Mouse (Mus musculus): ENCODE measurements around the gene Ttll3. TPM values are rescaled to one million over a fixed set of nuclear protein-coding genes. Genes with fewer than 3 reads are reported as not detected.
A peak's percentile ranks its signal among the peaks of the same experiment; 100 is the strongest.

Ttll3 gene
- total and polyA plus RNA-seq, 3 experiments: 0.87 to 5.3 (median 4.4) TPM

GRCm38 (mm10) chr6:113406683-113407082 lies 17.6 kb downstream of the Ttll3 start:
- TF ChIP-seq CTCF (conservative IDR thresholded peaks at IDR 0.05 in 1 of 2, IDR thresholded peaks at IDR 0.05 in 1 of 2; ENCODE audit: low read depth in 2 of 2, low read length in 2 of 2) (peak in 1 of 2 experiments; percentile 50; a peak in 2 of 4 replicates), NRF1 (IDR thresholded peaks at IDR 0.05; ENCODE audit: low read depth, low read length) (no peak), RAD21 (IDR thresholded peaks at IDR 0.05; ENCODE audit: low read depth, low read length) (peak; percentile 5)
- in situ Hi-C loops (cut with MboI; ENCODE audit: low pct_ligation_motif_present, low pct_unique_long_range_greater_than_20kb, low sequenced_read_pairs) (no loop called here), dilution Hi-C loops (cut with MboI; ENCODE audit: extremely low pct_ligation_motif_present, extremely low pct_unique_long_range_greater_than_20kb, low sequenced_read_pairs) (no loop called here)
- peaks cover 67 to 93% of the 10 kb centered on the region in 2 experiments for H3K36me3 ChIP-seq (replicated peaks in 1 of 2; ENCODE audit: control insufficient read depth in 1 of 2, insufficient read depth in 1 of 2, low read length in 1 of 2)
- no peak for DNase-seq (ENCODE audit: extremely low read depth)
- no peaks in the 10 kb centered on the region for H3K27me3 ChIP-seq (replicated peaks)
- H3K4me3 ChIP-seq (replicated peaks in 1 of 3; ENCODE audit: low read depth in 2 of 3, low read length in 2 of 3, poor library complexity in 1 of 3): no peak overlapping the region
- no peak overlapping the region for H3K27ac ChIP-seq (ENCODE audit: insufficient read depth, low read depth)
- H3K79me2 ChIP-seq (replicated peaks; ENCODE audit: control insufficient read depth, extremely low read depth, insufficient read depth, poor library complexity, severe bottlenecking): no peaks in the 10 kb centered on the region
- H3K4me1 ChIP-seq (ENCODE audit: control insufficient read depth in 1 of 2, insufficient read depth in 2 of 2): peaks cover 4 to 12% of the 10 kb centered on the region in 2 experiments; a peak in 3 of 4 replicates
- H3K4me2 ChIP-seq (ENCODE audit: insufficient read depth, low read depth, poor library complexity, severe bottlenecking): no peak overlapping the region
- H3K9ac ChIP-seq (ENCODE audit: insufficient read depth, low read depth): no peak overlapping the region
- H3K9me3 ChIP-seq (replicated peaks; ENCODE audit: low read length): no peaks in the 10 kb centered on the region

DNA sequence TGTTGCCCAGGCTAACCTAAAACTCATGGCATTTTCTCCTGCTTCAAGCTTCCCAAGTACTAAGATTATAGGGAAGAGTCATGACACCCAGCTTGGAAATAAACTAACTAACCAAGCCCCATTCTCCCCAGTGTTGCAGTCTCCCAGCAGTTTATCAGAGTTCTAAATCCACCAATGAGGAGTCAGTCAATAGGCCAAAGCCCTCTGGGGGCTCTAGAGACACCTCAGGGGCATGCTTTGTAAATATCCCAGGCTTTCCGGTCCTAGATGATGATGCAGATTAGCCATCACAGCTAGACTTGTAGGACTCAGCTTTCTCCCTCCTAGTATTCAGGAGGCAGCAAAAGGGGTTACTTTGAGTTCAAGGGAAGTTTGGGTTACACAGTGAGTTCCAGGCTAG lies 20.9 kb downstream of the Ttll3 start:
- Histone ChIP-seq H3K36me3 (replicated peaks in 1 of 2; ENCODE audit: control insufficient read depth in 1 of 2, insufficient read depth in 1 of 2, low read length in 1 of 2) (peaks cover 81 to 97% of the 10 kb centered on the region in 2 experiments), H3K4me3 (replicated peaks in 1 of 3; ENCODE audit: low read depth in 2 of 3, low read length in 2 of 3, poor library complexity in 1 of 3) (no peak overlapping the region), H3K9me3 (replicated peaks; ENCODE audit: low read length) (no peaks in the 10 kb centered on the region), H3K27me3 (replicated peaks) (no peaks in the 10 kb centered on the region), H3K9ac (ENCODE audit: insufficient read depth, low read depth) (no peak overlapping the region), H3K79me2 (replicated peaks; ENCODE audit: control insufficient read depth, extremely low read depth, insufficient read depth, poor library complexity, severe bottlenecking) (no peaks in the 10 kb centered on the region), H3K4me1 (ENCODE audit: control insufficient read depth in 1 of 2, insufficient read depth in 2 of 2) (peaks cover 4 to 12% of the 10 kb centered on the region in 2 experiments; a peak in 3 of 4 replicates), H3K27ac (ENCODE audit: insufficient read depth, low read depth) (no peak overlapping the region), H3K4me2 (ENCODE audit: insufficient read depth, low read depth, poor library complexity, severe bottlenecking) (no peak overlapping the region)
- no peak for DNase-seq (ENCODE audit: extremely low read depth)
- in situ Hi-C loops (cut with MboI; ENCODE audit: low pct_ligation_motif_present, low pct_unique_long_range_greater_than_20kb, low sequenced_read_pairs) (no loop called here), dilution Hi-C loops (cut with MboI; ENCODE audit: extremely low pct_ligation_motif_present, extremely low pct_unique_long_range_greater_than_20kb, low sequenced_read_pairs) (no loop called here)
- TF ChIP-seq ZC3H11A (IDR thresholded peaks at IDR 0.05; ENCODE audit: low read depth, low read length): no peak
- TF ChIP-seq POLR2A (IDR thresholded peaks at IDR 0.05; ENCODE audit: low read depth, low read length): no peak
- TF ChIP-seq UBTF (IDR thresholded peaks at IDR 0.05; ENCODE audit: low read depth, low read length): no peak
- TF ChIP-seq PAX5 (IDR thresholded peaks at IDR 0.05; ENCODE audit: low read length): no peak
- no peak for TF ChIP-seq ZNF384 (IDR thresholded peaks at IDR 0.05; ENCODE audit: low read depth, low read length)
- no peak for TF ChIP-seq MEF2A (IDR thresholded peaks at IDR 0.05; ENCODE audit: borderline replicate concordance, low read depth, low read length)
- TF ChIP-seq POLR2AphosphoS2 (IDR thresholded peaks at IDR 0.05; ENCODE audit: low read depth, low read length): no peak
- TF ChIP-seq TBP (conservative IDR thresholded peaks at IDR 0.05; ENCODE audit: low read depth, low read length): no peak
- no peak for TF ChIP-seq JUND (conservative IDR thresholded peaks at IDR 0.05; ENCODE audit: low read depth, low read length)
- TF ChIP-seq E2F4 (IDR thresholded peaks at IDR 0.05; ENCODE audit: insufficient replicate concordance, low read depth, low read length): no peak
- TF ChIP-seq RCOR1 (conservative IDR thresholded peaks at IDR 0.05; ENCODE audit: low read depth, low read length): no peak
- no peak for TF ChIP-seq KAT2A (IDR thresholded peaks at IDR 0.05; ENCODE audit: insufficient replicate concordance, low read length)

Data from CH12.LX (cell line).